Mouse (Mus musculus) heart, adult 2 months (tissue): ENCODE results near the gene Slc12a9. TPM values are rescaled to one million over a fixed set of nuclear protein-coding genes. Genes with fewer than 3 reads are reported as not detected.

Experiments
- DNase-seq, 2 experiments: peaks; one replicate each; pipeline ENCODE4 v3.0.0; 2021
- H3K27ac ChIP-seq: fragments of 200-600 bp; 2 replicates; pipeline ENCODE4 v1.8.1; 2022
- H3K27me3 ChIP-seq: fragments of 200-500 bp; 2 replicates; pipeline ENCODE4 v1.6.1; 2012; ENCODE audit warnings: mild to moderate bottlenecking, low read length, inconsistent platforms, mixed read lengths; ENCODE audit not compliant: control insufficient read depth, insufficient read depth
- H3K36me3 ChIP-seq: fragments of 200-500 bp; 2 replicates; pipeline ENCODE4 v1.6.1; 2012; ENCODE audit warnings: low read length, inconsistent platforms; ENCODE audit not compliant: control insufficient read depth, insufficient read depth
- H3K4me1 ChIP-seq: fragments of 200-500 bp; 2 replicates; pipeline ENCODE4 v1.6.1; 2011; ENCODE audit warnings: low read length; ENCODE audit not compliant: control insufficient read depth, insufficient read depth
- H3K4me3 ChIP-seq: fragments of 200-600 bp; 2 replicates; pipeline ENCODE4 v1.8.1; 2022
- H3K79me2 ChIP-seq: fragments of 200-500 bp; replicated peaks from 2 replicates; pipeline ENCODE4 v1.6.1; 2012; ENCODE audit warnings: mild to moderate bottlenecking, inconsistent platforms, low read length, moderate library complexity, mixed read lengths; ENCODE audit not compliant: control insufficient read depth, insufficient read depth
- H3K9ac ChIP-seq: fragments of 200-500 bp; 2 replicates; pipeline ENCODE4 v1.6.1; 2012; ENCODE audit warnings: low read depth, mild to moderate bottlenecking, control low read depth, inconsistent platforms, low read length, mixed read lengths
- CTCF ChIP-seq: fragments of 200-600 bp; IDR thresholded peaks from 2 replicates; pipeline ENCODE4 v1.8.1; 2022; ENCODE audit warnings: antibody characterized with exemption, mild to moderate bottlenecking, moderate library complexity
- EP300 ChIP-seq: fragments of 200-500 bp; IDR thresholded peaks from 2 replicates; pipeline ENCODE4 v1.6.1; 2011; ENCODE audit warnings: low read depth, low read length, control low read depth; ENCODE audit not compliant: insufficient read depth
- POLR2A ChIP-seq: fragments of 200-500 bp; IDR thresholded peaks from 2 replicates; pipeline ENCODE4 v1.6.1; 2011; ENCODE audit warnings: mild to moderate bottlenecking, low read depth, low read length, control low read depth; ENCODE audit not compliant: insufficient read depth
- WGBS: fragments of 180-500 bp; shearing (Covaris S2); methylation state at CpG from one replicate; pipeline ENCODE4 v1.1.7; 2018; 5-methylcytosine and 5-hydroxymethylcytosine counted together
- intact Hi-C: fragments of 180-260 bp; cut with DNase I; formaldehyde crosslinking; loops from one replicate; pipeline ENCODE4 v1.15.1; 2025
- polyA plus RNA-seq: library from polyadenylated mRNA; depleted of rRNA; stranded (reverse); fragments of >200 nt; gene quantifications from 2 replicates; pipeline ENCODE4 v1.2.3, GENCODE M21; 2012
- total RNA-seq, 2 experiments: library from RNA; stranded (reverse); gene quantifications; 2 replicates each; pipeline ENCODE4 v1.2.3; 2021

The Slc12a9 gene
- total and polyA plus RNA-seq, 3 experiments = 1.7 to 8.9 (median 2.2) TPM

GRCm38 (mm10) chr5:137313466-137314192 lies 19.8 kb downstream of the Slc12a9 start:
- H3K27me3 ChIP-seq = no peaks in the 10 kb centered on the region
- peak; percentile 80 for TF ChIP-seq POLR2A
- TF ChIP-seq CTCF = no peak
- peak overlapping the region; percentile 55 for H3K4me3 ChIP-seq
- H3K36me3 ChIP-seq = no peaks in the 10 kb centered on the region
- peaks cover 5% of the 10 kb centered on the region for H3K4me1 ChIP-seq
- H3K9ac ChIP-seq = peak overlapping the region; percentile 82
- 2% methylated on average over 22 of the region's 22 CpGs for WGBS
- intact Hi-C loops = no loop called here
- peak overlapping the region; percentile 92 for H3K27ac ChIP-seq
- H3K79me2 ChIP-seq = no peaks in the 10 kb centered on the region
- peak in 1 of 2 experiments; percentile 31 for DNase-seq

GRCm38 (mm10) chr5:137308356-137308755 lies 25.0 kb downstream of the Slc12a9 start:
- Histone ChIP-seq H3K36me3 (peaks cover 5% of the 10 kb centered on the region), H3K4me3 (peak overlapping the region; percentile 92), H3K27ac (peak overlapping the region; percentile 77), H3K9ac (no peak overlapping the region), H3K4me1 (peaks cover 9% of the 10 kb centered on the region), H3K27me3 (no peaks in the 10 kb centered on the region), H3K79me2 (no peaks in the 10 kb centered on the region)
- 98% methylated on average over 4 of the region's 4 CpGs for WGBS
- TF ChIP-seq CTCF = no peak
- TF ChIP-seq EP300 = no peak
- TF ChIP-seq POLR2A = no peak
- DNase-seq = no peak
- intact Hi-C loops = loop anchor here (1.0 kb wide), 1 partner anchor 40 kb away; no protein-coding TSS in a partner anchor

- peaks cover 6% of the 10 kb centered on the region for H3K4me1 ChIP-seq
- WGBS = under 1% methylated on average over 72 of the region's 72 CpGs
- intact Hi-C loops = loop anchor here (1.0 kb wide), 1 partner anchor 12 kb away; no protein-coding TSS in a partner anchor
These were observed 26.1 kb downstream of the Slc12a9 start, which contains the start of gene Srrt for GRCm38 (mm10) chr5:137307071-137307912. Gene Srrt, minus strand, starts transcription at chr5:137307674.

GRCm38 (mm10) chr5:137306439-137307005 lies 26.9 kb downstream of the Slc12a9 start:
- H3K9ac ChIP-seq = peak overlapping the region; percentile 95
- H3K4me1 ChIP-seq = peaks cover 6% of the 10 kb centered on the region
- peaks cover 5% of the 10 kb centered on the region for H3K36me3 ChIP-seq
- peak overlapping the region; percentile 92 for H3K4me3 ChIP-seq
- 9% methylated on average over 12 of the region's 12 CpGs for WGBS
- TF ChIP-seq EP300 (no peak), POLR2A (no peak), CTCF (no peak)
- intact Hi-C loops = loop anchor here (1.0 kb wide), 1 partner anchor 11 kb away; no protein-coding TSS in a partner anchor
- H3K27ac ChIP-seq = peak overlapping the region; percentile 77
- H3K79me2 ChIP-seq = no peaks in the 10 kb centered on the region
- H3K27me3 ChIP-seq = no peaks in the 10 kb centered on the region
- DNase-seq = no peak

More at GRCm38 (mm10) chr5:137307071-137307912, 26.1 kb downstream of the Slc12a9 start, which contains the start of gene Srrt:
- peak within 1 kb of the TSS; percentile 95 for H3K9ac ChIP-seq
- H3K27ac ChIP-seq = peak within 1 kb of the TSS; percentile 77
- H3K79me2 ChIP-seq = no peaks in the 10 kb centered on the region
- peak; percentile 91 to 94 for DNase-seq
- peak; percentile 70 for TF ChIP-seq EP300
- TF ChIP-seq POLR2A = peak; percentile 93
- no peak for TF ChIP-seq CTCF
- H3K36me3 ChIP-seq = peaks cover 5% of the 10 kb centered on the region
- no peaks in the 10 kb centered on the region for H3K27me3 ChIP-seq
- H3K4me3 ChIP-seq = peak within 1 kb of the TSS; percentile 92

DNA sequence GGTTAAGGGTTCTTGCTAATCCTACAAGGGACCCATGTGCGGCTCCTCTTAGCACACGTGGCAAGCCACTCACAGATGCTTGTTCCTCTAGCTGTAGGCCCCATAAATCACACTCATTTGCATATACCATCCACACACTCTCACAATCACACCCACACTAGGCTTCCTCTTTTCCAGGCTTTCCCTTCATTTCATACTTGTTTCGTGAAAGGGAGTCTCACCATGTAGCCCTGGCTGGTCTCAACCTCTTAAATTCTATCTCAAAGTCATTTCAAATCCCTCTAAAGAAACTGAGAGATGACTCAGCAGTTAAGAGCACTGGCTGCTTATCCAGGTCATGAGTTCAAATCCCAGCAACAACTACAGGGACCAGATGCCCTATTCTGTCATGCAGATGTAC lies 27.6 kb downstream of the Slc12a9 start:
- intact Hi-C loops = no loop called here
- peaks cover 6% of the 10 kb centered on the region for H3K4me1 ChIP-seq
- H3K9ac ChIP-seq = no peak overlapping the region
- H3K27ac ChIP-seq = no peak overlapping the region
- no peak for DNase-seq
- TF ChIP-seq CTCF (no peak), EP300 (no peak), POLR2A (no peak)
- H3K79me2 ChIP-seq = no peaks in the 10 kb centered on the region
- H3K36me3 ChIP-seq = peaks cover 5% of the 10 kb centered on the region
- peak overlapping the region; percentile 23; the same call in 1 of the 2 replicates for H3K4me3 ChIP-seq
- 62% methylated on average over 3 of the region's 3 CpGs for WGBS
- H3K27me3 ChIP-seq = no peaks in the 10 kb centered on the region
